Mouse (Mus musculus) cerebellum, postnatal 14 days (tissue): ENCODE results near the gene Rpl38.
"Not testable (repeated sequence)": the region's sequence is repeated elsewhere in the genome, so short reads cannot be mapped to it uniquely, and the experiment has no call there.

ENCODE experiments used
- DNase-seq, 2 experiments: peaks; one replicate each; pipeline ENCODE4 v3.0.0; 2021; ENCODE audit warnings: mixed read lengths in 2 of 2

Rpl38 gene

GRCm38 (mm10) chr11:114657737-114658136, 10.6 kb upstream of the Rpl38 start:
- DNase-seq = peak; percentile 77 to 90

GRCm38 (mm10) chr11:114662161-114662560, 6.2 kb upstream of the Rpl38 start:
- no peak for DNase-seq

DNA sequence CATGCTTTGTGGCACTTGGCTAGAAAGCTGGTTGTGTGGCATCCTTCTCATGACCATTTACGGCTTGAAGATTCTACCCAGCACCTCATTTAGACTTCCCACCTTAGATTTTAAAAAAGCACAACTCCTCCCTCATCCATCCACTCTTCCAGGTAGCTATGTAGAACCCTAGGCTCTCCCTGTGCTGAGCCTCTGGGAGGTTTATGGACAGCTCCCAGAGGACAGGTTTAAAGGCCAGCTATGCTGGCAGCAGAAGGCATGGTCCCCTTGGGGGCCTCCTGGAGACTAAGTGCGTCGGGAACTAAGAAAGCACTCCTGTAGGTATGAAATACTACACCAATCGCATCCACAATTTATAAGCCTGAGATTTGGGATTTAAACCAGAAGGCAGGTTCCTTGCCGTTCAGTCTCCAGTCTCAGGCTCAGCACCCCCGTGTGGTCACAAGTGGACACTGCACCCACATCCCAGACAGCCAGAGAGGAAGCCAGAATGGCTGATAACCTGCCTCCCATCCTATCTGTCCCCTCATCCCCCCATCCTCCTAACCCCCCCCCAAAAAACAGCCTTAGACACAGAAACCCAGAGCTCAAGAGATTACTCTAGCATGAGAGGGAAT, 5.5 kb upstream of the Rpl38 start:
- DNase-seq = peak; percentile 87 to 90

- no peak for DNase-seq
Observed at GRCm38 (mm10) chr11:114664164-114664563, 4.2 kb upstream of the Rpl38 start.

- no peak for DNase-seq
Observed at GRCm38 (mm10) chr11:114665463-114665862, 2.9 kb upstream of the Rpl38 start.

- no peak for DNase-seq
Observed at GRCm38 (mm10) chr11:114666786-114667185, 1.5 kb upstream of the Rpl38 start.

- no peak for DNase-seq
Observed at GRCm38 (mm10) chr11:114667236-114667931, 940 bp upstream of the Rpl38 start.

DNA sequence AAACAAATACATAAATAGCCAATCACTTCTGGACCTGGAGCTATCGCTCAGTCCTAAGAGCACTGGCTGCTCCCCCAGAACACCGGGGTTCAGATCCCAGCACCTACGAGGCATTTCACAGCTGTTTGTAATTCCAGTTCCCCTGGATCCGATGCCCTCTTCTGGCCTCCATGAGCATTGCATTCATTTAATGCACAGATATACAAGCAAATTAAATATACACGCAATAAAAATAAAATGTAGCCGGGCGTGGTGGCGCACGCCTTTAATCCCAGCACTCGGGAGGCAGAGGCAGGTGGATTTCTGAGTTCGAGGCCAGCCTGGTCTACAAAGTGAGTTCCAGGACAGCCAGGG, 415 bp upstream of the Rpl38 start:
- DNase-seq = peak; percentile 67 to 72

- peak; percentile 82 to 92 for DNase-seq
Observed at GRCm38 (mm10) chr11:114668741-114669623, 658 bp downstream of the Rpl38 start.

DNA sequence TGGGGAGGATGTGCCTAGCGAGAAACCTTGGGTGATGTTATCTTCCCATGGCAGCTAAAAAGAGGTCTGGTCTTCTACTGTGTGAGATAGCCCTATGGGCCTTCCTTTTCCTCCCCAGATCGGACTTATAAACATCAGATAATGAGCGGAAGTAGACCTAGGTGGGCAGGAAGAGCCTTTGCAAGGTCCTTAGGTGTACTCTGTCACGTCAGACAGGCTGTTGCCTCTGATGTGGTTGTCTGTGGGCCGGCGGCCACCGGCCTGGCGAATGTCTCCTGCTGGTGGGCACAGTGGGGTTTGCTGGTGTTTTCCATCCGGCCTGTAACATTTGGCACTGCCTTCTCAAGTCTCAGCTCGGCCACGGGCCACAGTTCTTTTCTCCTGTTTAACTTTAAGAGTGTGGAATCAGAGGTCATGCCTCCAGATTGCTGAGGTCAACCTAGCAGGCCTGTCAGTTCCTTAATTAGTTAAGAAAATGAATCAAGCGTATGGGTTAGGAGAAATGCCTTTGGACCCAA, 1.4 kb downstream of the Rpl38 start:
- peak; percentile 36 to 41 for DNase-seq

- DNase-seq = no peak
Observed at GRCm38 (mm10) chr11:114671147-114671546, 2.8 kb downstream of the Rpl38 start.

DNA sequence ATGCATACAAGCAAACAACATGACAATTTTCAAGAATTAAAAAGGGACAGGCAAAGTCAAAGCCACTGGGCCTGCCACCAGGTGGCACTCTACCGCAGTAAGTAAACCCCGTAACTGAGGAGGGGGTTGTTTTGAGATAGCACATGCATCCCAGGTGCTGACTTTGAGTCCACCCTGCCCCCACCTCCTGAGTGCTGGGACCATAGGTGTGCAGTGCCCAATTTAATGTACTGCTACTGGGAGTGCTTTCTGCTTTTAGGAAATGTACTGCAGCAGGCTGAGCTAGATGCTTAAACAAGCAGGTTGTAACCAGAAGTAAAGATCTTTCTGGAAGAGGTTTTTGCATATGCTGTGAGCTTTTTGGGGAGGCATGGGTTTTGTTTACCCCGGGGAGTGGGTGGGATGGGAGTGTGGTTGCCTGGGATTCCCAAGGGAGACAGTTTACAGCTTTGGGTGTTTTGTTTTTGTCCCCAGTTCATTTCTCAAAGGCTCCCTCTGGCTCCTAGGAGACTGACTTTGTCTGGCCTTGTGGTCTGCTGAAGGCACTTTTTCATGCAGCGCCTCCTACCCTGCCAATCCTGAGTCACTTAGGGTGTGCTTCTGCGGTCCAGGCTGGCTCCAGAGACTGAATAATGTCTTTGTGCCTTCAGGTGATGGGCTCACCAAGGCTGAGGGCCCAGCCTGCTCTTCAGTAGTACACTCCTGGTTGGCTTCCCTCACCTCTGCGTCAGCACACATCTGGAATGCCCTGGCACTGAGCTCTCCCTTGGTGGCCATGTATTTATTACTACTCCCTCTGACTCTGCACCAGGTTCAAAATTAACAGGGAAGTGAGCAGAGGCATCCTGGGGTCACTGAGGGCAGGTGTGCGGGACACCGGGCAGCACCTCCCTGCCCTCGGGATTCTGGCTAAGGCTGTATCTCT, 4.7 kb downstream of the Rpl38 start:
- DNase-seq = peak; percentile 79 to 87

DNA sequence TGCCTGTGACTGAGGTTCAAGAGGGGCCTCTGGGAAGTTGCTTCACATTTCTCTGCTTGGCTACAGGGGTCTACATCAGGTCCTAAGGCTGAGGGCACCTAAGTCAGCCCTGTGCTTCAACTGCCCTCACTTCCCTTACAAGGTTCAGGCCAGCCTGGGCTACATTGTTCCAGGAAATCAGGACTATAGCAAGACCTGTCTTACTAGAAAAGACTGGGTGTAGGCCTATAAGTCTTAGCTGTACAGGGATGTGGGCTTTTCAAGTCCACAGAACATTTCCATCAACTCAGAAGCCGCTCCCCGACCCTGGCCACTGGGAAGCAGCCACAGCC, 5.4 kb downstream of the Rpl38 start:
- DNase-seq = no peak

DNA sequence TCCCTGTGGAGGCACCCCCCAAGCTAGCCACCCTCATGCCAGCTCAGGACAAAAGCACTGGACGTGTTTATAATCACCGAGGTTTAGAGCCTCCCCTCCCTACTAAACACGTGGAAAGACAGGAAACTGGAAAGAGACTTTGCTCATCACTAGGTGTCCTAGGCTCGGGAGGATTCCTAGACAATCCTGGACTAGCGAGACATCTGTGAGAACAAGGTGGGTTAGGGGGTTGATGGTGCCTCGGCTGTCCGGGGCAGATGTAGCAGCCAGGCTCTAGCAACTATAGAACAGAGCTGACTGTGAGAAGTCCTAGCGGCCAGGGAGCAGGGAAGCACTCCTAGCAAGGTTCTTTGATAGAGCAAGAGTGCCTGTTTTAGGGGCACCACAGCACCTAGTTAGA, 5.9 kb downstream of the Rpl38 start:
- no peak for DNase-seq

DNA sequence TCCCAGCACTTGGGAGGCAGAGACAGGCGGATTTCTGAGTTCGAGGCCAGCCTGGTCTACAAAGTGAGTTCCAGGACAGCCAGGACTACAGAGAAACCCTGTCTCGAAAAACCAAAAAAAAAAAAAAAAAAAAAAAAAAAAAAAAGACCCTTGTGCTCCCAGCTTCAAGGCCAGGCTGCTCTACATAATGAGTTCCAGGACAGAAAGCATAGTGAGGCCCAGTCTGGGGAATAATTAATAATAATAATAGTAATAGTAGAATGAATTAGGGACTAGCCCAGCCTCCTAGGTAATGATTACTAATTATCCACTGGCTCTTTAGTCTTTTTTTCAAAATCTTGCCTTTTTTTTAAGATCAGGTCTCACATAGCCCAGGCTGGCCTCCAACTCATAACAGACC, 6.5 kb downstream of the Rpl38 start:
- not testable (repeated sequence) for DNase-seq

DNA sequence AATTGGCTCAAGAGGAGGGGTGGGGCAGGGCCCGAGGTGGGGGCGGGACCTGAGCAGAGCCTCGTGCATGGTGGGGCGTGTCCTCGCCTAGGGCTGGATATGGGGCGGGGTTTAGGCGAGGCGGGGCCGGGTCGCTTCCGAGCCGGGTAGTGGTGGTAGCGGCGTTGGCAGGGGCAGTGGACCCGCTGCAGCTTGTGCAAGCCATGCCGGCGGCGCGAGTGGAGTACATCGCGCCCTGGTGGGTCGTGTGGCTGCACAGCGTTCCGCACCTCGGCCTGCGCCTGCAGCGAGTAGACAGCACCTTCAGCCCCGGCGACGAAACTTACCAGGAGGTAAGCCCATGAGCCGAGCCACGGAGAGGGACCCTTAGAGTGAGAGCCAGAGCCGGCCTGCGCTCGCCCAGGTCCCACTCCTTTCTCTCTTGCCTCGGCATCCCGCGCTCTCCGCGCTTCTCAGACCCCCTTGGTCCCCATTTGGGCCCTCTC, 7.1 kb downstream of the Rpl38 start, which contains the start of gene Ttyh2:
TSS of gene Ttyh2 (plus strand) at position 91 of the 485 bp plus-strand sequence.
- DNase-seq = peak; percentile 89 to 93

- DNase-seq = peak; percentile 71
Observed at GRCm38 (mm10) chr11:114675826-114676401, 7.6 kb downstream of the Rpl38 start.

- peak; percentile 54 to 56 for DNase-seq
Observed at GRCm38 (mm10) chr11:114676431-114676830, 8.1 kb downstream of the Rpl38 start.

GRCm38 (mm10) chr11:114676896-114677530, 8.7 kb downstream of the Rpl38 start:
- DNase-seq = peak in 1 of 2 experiments; percentile 66

- DNase-seq = peak; percentile 54 to 63
Observed at GRCm38 (mm10) chr11:114679582-114679981, 11.3 kb downstream of the Rpl38 start.

DNA sequence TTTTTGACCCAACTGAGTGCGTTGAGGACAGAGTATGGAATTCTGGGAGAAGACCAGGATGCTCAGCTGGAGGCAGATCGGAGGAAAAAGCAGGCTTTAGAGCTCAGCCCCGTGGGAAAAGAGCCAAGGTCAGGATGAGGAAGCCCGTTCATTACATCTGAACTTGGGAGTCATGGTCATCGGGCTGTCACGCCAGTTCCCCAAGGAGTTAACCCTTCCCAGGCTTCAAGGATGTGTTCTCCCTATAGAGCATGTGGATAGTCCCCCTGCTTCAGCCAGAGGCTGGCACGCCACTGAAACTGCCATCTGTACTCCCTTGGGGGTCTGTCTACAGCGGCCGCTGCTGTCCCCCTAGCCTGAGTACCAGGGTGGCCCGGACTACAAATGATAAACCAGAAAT, 12.0 kb downstream of the Rpl38 start:
- DNase-seq = peak in 1 of 2 experiments; percentile 43
